In genomic region chr6:56158217-56158616, GRCm38 (mm10) we compare ENCODE assay signal across 28 mouse cellular contexts.
"Had no signal": no experiment of that assay in that cellular context is flagged by ENCODE, and none has a peak within 500 bp of the region (broad histone marks: within the 10 kb centered on the region; RNA-seq: fewer than 3 reads in every experiment).

No protein-coding gene starts in this region.

- DNase-seq: cerebellum, adult 8-10 months; cerebellum, adult 9-10 months; cerebellum, adult 9-11 months; cerebellum, postnatal 10 days; cerebellum, postnatal 14 days; cerebellum, postnatal 36 days; embryo, embryonic 11 days; forebrain, postnatal 0 days; gastrocnemius, adult 2 months; gastrocnemius, postnatal 10 days; gastrocnemius, postnatal 14 days; gastrocnemius, postnatal 25 days; gastrocnemius, postnatal 36 days; heart, adult 11 months; heart, adult 18-20 months; heart, adult 2 months had no signal

- H3K4me2 ChIP-seq: embryonic facial prominence, embryonic 12.5 days; embryonic facial prominence, embryonic 13.5 days; embryonic facial prominence, embryonic 15.5 days; forebrain, embryonic 12.5 days; forebrain, embryonic 13.5 days; forebrain, embryonic 15.5 days had no signal

- H3K27ac ChIP-seq: embryonic facial prominence, embryonic 10.5 days; embryonic facial prominence, embryonic 12.5 days; embryonic facial prominence, embryonic 13.5 days; embryonic facial prominence, embryonic 15.5 days; forebrain, embryonic 10.5 days; forebrain, embryonic 12.5 days; forebrain, embryonic 13.5 days; forebrain, embryonic 15.5 days; gastrocnemius, adult 2 months; heart, adult 2 months; heart, embryonic 10.5 days had no signal

- H3K9me3 ChIP-seq: embryonic facial prominence, embryonic 10.5 days; embryonic facial prominence, embryonic 12.5 days; embryonic facial prominence, embryonic 13.5 days; embryonic facial prominence, embryonic 15.5 days; forebrain, embryonic 10.5 days; forebrain, embryonic 12.5 days; forebrain, embryonic 13.5 days; forebrain, embryonic 15.5 days; heart, embryonic 10.5 days had no signal

- H3K36me3 ChIP-seq: embryonic facial prominence, embryonic 10.5 days; embryonic facial prominence, embryonic 12.5 days; embryonic facial prominence, embryonic 13.5 days; embryonic facial prominence, embryonic 15.5 days; forebrain, embryonic 10.5 days; forebrain, embryonic 12.5 days; forebrain, embryonic 15.5 days; heart, embryonic 10.5 days had no signal

- H3K27me3 ChIP-seq: embryonic facial prominence, embryonic 12.5 days; embryonic facial prominence, embryonic 13.5 days; embryonic facial prominence, embryonic 15.5 days; forebrain, embryonic 12.5 days; forebrain, embryonic 13.5 days; forebrain, embryonic 15.5 days had no signal

- H3K9ac ChIP-seq: embryonic facial prominence, embryonic 12.5 days; embryonic facial prominence, embryonic 13.5 days; embryonic facial prominence, embryonic 15.5 days; forebrain, embryonic 12.5 days; forebrain, embryonic 13.5 days; forebrain, embryonic 15.5 days; forebrain, postnatal 0 days had no signal

- H3K4me3 ChIP-seq: embryonic facial prominence, embryonic 10.5 days; embryonic facial prominence, embryonic 12.5 days; embryonic facial prominence, embryonic 13.5 days; embryonic facial prominence, embryonic 15.5 days; erythroblast, embryonic 14.5 days; forebrain, embryonic 10.5 days; forebrain, embryonic 12.5 days; forebrain, embryonic 13.5 days; forebrain, embryonic 15.5 days; gastrocnemius, adult 2 months; heart, adult 2 months; heart, embryonic 10.5 days had no signal

- ATAC-seq: forebrain, embryonic 13.5 days; forebrain, embryonic 14.5 days; forebrain, embryonic 15.5 days; forebrain, embryonic 16.5 days; forebrain, postnatal 0 days had no signal

- H3K4me1 ChIP-seq: embryonic facial prominence, embryonic 10.5 days; embryonic facial prominence, embryonic 12.5 days; embryonic facial prominence, embryonic 13.5 days; embryonic facial prominence, embryonic 15.5 days; forebrain, embryonic 10.5 days; forebrain, embryonic 12.5 days; forebrain, embryonic 13.5 days; forebrain, embryonic 15.5 days; heart, embryonic 10.5 days had no signal
